Mouse (Mus musculus) heart, embryonic 11.5 days (tissue): ENCODE measurements at regions not wholly inside any gene's neighbourhood (a gene's known extent, or its start where the extent isn't known, plus 50 kb on each side); places are given as distances from the start of the nearest gene placed in this dataset.

Experiments used
- ATAC-seq: fragments of 200-750 bp; cut with Nextera tagmentation; replicated peaks from 2 replicates; pipeline ENCODE4 v1.8.0; 2017; ENCODE audit warnings: moderate library complexity; ENCODE audit not compliant: insufficient number of reproducible peaks, low FRiP score, low TSS enrichment
- H3K27ac ChIP-seq: fragments of 300-500 bp; sonication (generic); 2 replicates; pipeline ENCODE4 v1.5.1; 2014; ENCODE audit warnings: mild to moderate bottlenecking, low read depth, low read length
- H3K27me3 ChIP-seq: fragments of 300-500 bp; sonication (generic); 2 replicates; pipeline ENCODE4 v1.6.1; 2014; ENCODE audit warnings: mild to moderate bottlenecking, low read length, mixed read lengths; ENCODE audit not compliant: control insufficient read depth, insufficient read depth
- H3K36me3 ChIP-seq: fragments of 300-500 bp; sonication (generic); 2 replicates; pipeline ENCODE4 v1.6.1; 2014; ENCODE audit warnings: mild to moderate bottlenecking, low read length, moderate library complexity, mixed read lengths; ENCODE audit not compliant: control insufficient read depth, insufficient read depth
- H3K4me1 ChIP-seq: fragments of 300-500 bp; sonication (generic); 2 replicates; pipeline ENCODE4 v1.6.1; 2014; ENCODE audit warnings: low read length; ENCODE audit not compliant: control insufficient read depth, insufficient read depth
- H3K4me2 ChIP-seq: fragments of 300-500 bp; sonication (generic); 2 replicates; pipeline ENCODE4 v1.6.1; 2014; ENCODE audit warnings: mild to moderate bottlenecking, moderate library complexity
- H3K4me3 ChIP-seq: fragments of 300-500 bp; sonication (generic); 2 replicates; pipeline ENCODE4 v1.5.1; 2014; ENCODE audit warnings: low read depth, low read length
- H3K9ac ChIP-seq: fragments of 300-500 bp; sonication (generic); 2 replicates; pipeline ENCODE4 v1.6.1; 2014; ENCODE audit warnings: mild to moderate bottlenecking, low read depth, low read length, moderate library complexity
- H3K9me3 ChIP-seq: fragments of 300-500 bp; sonication (generic); replicated peaks from 2 replicates; pipeline ENCODE4 v1.6.1; 2016; ENCODE audit warnings: low read length; ENCODE audit not compliant: control insufficient read depth
- WGBS: fragments of 180-500 bp; shearing (Covaris S2); extraction: QIAGEN DNeasy Blood & Tissue Kit; methylation state at CpG from one replicate; pipeline ENCODE4 v1.1.7; 2014; ENCODE audit not compliant: insufficient replicate concordance; 5-methylcytosine and 5-hydroxymethylcytosine counted together

DNA sequence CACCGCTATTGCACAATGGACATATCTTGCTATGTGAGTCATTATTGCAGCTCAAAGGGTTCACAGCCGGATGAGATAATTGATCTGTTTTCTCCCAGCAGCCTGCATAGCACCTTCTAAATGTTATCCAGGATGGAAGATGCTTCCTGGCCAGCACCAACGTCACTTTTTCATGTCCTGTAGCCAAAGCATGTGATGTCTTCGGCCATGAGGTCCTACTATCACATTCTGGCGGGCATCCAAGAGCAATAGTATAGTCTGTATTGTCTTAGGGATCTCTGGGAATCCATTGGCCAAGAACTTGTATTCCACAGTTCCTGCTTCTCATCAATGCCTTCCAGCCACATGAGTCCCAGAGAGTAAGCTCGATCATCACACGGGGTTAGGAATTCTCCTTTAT, 70.6 kb downstream of the Npy start:
- WGBS, result 67% methylated on average over 7 of the region's 7 CpGs
- Histone ChIP-seq H3K4me2 (no peak overlapping the region), H3K36me3 (no peaks in the 10 kb centered on the region), H3K27me3 (no peaks in the 10 kb centered on the region), H3K27ac (no peak overlapping the region), H3K9me3 (peaks cover 5% of the 10 kb centered on the region; the same call in 1 of the 2 replicates), H3K9ac (no peak overlapping the region), H3K4me3 (no peak overlapping the region), H3K4me1 (no peaks in the 10 kb centered on the region)
- no peak for ATAC-seq

DNA sequence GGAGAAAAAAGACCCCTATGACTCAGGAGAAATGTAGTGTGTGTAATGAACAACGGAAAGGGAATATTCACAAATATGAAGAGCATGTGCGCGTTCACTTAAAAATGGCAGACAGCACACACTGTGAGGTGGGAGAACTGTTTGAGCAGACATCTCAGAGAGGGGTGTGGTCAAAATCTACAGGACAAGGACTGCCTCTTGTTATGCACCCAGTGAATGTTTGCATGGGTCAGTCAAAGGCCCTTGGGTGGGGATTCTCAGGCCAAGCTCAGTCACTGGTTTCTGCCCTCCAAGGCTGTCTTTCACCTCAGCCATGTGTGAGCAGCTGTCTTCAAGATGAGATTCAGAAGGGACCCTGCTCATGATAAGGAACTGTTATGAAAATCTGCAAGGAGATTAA, 76.6 kb downstream of the Npy start:
- Histone ChIP-seq H3K36me3 (no peaks in the 10 kb centered on the region), H3K4me2 (no peak overlapping the region), H3K27ac (no peak overlapping the region), H3K4me1 (no peaks in the 10 kb centered on the region), H3K9ac (no peak overlapping the region), H3K4me3 (no peak overlapping the region), H3K27me3 (no peaks in the 10 kb centered on the region), H3K9me3 (peaks cover 5% of the 10 kb centered on the region; the same call in 1 of the 2 replicates)
- WGBS, result 83% methylated on average over 3 of the region's 3 CpGs
- ATAC-seq, result no peak

DNA sequence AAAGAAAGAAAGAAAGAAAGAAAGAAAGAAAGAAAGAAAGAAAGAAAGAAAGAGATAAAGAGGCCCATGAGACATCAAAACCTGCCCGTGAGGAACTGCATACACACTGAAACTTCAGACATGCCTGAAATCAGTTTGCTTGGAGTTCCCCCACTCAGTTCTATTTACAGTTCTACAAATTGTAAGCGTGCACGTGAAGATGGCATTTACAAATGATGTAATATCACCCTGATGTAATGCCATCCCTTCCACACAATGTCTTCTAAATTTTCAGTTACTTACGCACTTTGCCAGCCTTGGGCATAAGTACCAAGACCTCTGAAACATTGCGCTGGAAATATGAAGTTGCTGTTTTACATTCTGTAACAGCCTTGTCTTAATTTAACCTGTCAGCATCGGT, 79.0 kb downstream of the Npy start:
- Histone ChIP-seq H3K27me3 (no peaks in the 10 kb centered on the region), H3K36me3 (no peaks in the 10 kb centered on the region), H3K4me1 (no peaks in the 10 kb centered on the region), H3K27ac (no peak overlapping the region), H3K9ac (no peak overlapping the region), H3K9me3 (no peaks in the 10 kb centered on the region), H3K4me2 (no peak overlapping the region), H3K4me3 (no peak overlapping the region)
- 83% methylated on average over 6 of the region's 6 CpGs for WGBS
- no peak for ATAC-seq

DNA sequence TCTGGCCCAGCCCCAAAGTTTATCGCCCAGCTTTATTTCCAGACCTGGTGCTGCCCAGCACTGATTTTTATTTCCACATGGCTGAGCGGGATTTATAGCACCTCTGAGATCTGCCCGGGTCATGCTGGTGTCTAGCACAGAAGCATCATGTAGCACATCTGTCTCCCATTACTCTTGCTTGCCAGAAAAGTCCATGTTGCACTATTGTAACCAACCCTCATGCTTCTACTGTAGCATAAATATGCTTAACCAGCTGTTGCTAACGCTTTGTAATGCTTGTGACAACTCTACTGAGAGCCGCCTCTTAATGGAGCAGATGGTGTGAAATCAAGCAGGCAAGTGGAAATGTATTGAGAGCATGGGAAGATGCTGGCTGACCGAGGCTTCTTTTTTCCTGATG, 81.5 kb downstream of the Npy start:
- Histone ChIP-seq H3K4me1 (no peaks in the 10 kb centered on the region), H3K4me2 (no peak overlapping the region), H3K9me3 (no peaks in the 10 kb centered on the region), H3K27ac (no peak overlapping the region), H3K36me3 (no peaks in the 10 kb centered on the region), H3K4me3 (no peak overlapping the region), H3K27me3 (no peaks in the 10 kb centered on the region), H3K9ac (no peak overlapping the region)
- 72% methylated on average over 6 of the region's 6 CpGs for WGBS
- no peak for ATAC-seq

DNA sequence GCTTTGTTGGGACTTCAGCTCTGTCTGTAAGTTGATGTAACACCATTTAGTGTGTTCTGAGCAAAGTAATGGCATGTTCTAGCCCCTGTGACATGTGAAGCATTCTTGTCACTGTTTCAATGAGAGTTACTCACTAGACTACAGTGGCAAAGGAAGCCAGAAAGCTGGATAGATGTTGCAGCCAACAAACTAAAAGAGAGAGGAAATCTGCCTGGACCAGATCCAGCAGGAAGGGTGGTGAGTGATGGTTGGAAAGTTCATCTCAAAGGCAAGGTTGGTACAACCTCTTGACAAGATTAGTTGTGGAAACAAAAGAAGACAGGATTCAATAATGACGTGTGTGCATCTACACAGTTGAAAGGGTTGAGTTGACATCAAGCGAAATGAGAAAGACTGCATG, 83.9 kb downstream of the Npy start:
- no peaks in the 10 kb centered on the region for H3K36me3 ChIP-seq
- H3K4me1 ChIP-seq, result no peaks in the 10 kb centered on the region
- no peaks in the 10 kb centered on the region for H3K27me3 ChIP-seq
- no peak overlapping the region for H3K27ac ChIP-seq
- no peak overlapping the region for H3K9ac ChIP-seq
- H3K4me2 ChIP-seq, result no peak overlapping the region
- H3K4me3 ChIP-seq, result no peak overlapping the region
- 69% methylated on average over 2 of the region's 2 CpGs for WGBS
- ATAC-seq, result no peak
- H3K9me3 ChIP-seq, result no peaks in the 10 kb centered on the region

DNA sequence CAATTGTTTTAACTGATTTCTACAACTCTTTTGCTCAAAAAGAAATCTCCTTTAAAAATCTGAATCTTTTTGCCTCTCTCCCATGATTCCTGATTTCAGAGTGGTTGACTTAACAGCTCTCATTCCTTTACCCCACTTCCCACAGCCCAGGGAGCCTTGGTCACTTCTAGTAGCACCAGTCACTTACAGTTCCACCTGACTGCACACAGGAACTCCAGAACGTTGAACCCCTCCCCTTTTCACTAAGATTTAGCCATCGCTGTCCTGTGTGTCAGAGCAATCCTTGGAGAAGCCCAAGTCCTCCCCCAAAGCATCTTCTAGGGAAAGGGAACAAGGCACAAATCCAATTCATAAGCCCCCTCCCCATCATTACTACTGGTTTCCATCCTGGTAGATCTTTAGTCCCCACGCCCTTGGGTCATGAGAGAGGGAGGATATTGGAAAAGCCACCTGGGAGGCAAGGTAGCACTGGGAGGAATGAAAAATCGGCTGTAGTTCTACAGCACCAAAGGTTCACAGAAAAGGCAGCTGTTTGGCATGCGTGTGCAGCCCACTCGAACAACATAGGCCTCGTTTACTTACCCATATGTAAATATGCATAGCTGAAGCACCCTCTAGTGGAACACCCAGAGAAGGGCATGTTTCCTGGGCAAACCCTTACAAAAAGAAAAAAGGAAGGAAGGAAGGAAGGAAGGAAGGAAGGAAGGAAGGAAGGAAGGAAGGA, 96.7 kb downstream of the Npy start:
- no peaks in the 10 kb centered on the region for H3K36me3 ChIP-seq
- no peak overlapping the region for H3K27ac ChIP-seq
- no peaks in the 10 kb centered on the region for H3K9me3 ChIP-seq
- H3K4me2 ChIP-seq, result no peak overlapping the region
- no peak overlapping the region for H3K9ac ChIP-seq
- H3K4me1 ChIP-seq, result no peaks in the 10 kb centered on the region
- no peaks in the 10 kb centered on the region for H3K27me3 ChIP-seq
- WGBS, result 48% methylated on average over 7 of the region's 7 CpGs
- no peak for ATAC-seq
- no peak overlapping the region for H3K4me3 ChIP-seq

DNA sequence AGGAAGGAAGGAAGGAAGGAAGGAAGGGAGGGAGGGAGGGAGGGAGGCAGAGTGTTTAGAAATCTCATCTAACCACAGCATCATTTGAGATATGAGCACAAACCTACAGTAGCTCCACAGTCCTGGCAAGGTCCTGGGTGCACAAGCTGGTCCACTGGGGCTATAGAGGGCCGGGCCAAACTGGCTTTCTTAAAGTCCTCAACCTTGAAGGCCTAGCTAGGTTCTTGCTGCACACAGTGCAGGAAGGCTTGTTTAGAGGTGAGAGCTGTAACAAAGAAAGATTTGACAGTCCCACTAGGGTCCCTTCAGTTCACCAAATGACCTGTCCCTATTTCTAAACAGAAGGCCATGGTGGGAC, 97.3 kb downstream of the Npy start:
- Histone ChIP-seq H3K9ac (no peak overlapping the region), H3K4me2 (no peak overlapping the region), H3K4me1 (no peaks in the 10 kb centered on the region), H3K4me3 (no peak overlapping the region), H3K27ac (no peak overlapping the region), H3K9me3 (no peaks in the 10 kb centered on the region), H3K36me3 (no peaks in the 10 kb centered on the region), H3K27me3 (no peaks in the 10 kb centered on the region)
- 71% methylated on average over 1 of the region's 1 CpGs for WGBS
- ATAC-seq, result no peak

DNA sequence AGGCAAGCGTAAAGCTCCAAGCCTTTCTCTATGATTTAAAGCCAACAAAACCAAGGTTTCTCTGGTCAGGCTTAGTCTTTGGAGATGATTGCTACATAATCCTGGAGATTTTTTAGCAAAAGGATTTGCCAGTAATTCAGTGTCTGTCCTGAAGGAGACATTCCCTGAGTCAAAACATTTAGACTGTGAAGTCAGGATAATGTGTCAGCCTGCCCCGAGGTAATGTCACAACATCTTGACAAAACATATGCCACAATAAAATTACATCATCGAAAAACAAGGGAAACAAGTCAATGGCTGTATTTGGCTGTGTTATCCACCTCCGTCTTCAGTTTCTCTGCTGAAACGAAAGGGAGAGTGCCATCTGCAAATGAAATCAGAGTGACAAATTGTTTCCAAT, 101.8 kb downstream of the Npy start:
- no peaks in the 10 kb centered on the region for H3K4me1 ChIP-seq
- no peak overlapping the region for H3K4me3 ChIP-seq
- H3K9me3 ChIP-seq, result no peaks in the 10 kb centered on the region
- 78% methylated on average over 5 of the region's 5 CpGs for WGBS
- H3K27ac ChIP-seq, result no peak overlapping the region
- H3K27me3 ChIP-seq, result no peaks in the 10 kb centered on the region
- H3K4me2 ChIP-seq, result no peak overlapping the region
- no peak for ATAC-seq
- H3K9ac ChIP-seq, result no peak overlapping the region
- no peaks in the 10 kb centered on the region for H3K36me3 ChIP-seq

DNA sequence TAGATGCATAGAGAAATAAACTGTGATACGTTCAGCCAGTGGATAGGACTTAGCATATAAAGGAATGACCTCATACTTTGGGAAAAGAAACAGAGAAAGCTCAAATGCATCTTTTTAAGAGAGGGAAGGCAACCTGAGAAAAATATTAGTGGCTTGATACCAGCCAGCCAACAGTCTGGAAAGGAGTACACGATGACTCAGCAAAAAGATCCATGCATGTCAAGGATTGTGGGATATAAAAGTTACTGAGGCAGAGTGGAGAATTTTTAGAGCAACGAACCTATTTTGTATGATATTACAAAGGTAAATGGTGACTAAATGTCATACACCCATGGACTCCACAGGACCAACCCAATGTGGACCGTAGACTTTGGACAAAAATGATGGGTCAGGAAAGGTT, 105.6 kb downstream of the Npy start:
- Histone ChIP-seq H3K9ac (no peak overlapping the region), H3K27ac (no peak overlapping the region), H3K36me3 (no peaks in the 10 kb centered on the region), H3K4me2 (no peak overlapping the region), H3K4me3 (no peak overlapping the region), H3K9me3 (no peaks in the 10 kb centered on the region), H3K27me3 (no peaks in the 10 kb centered on the region), H3K4me1 (no peaks in the 10 kb centered on the region)
- 78% methylated on average over 4 of the region's 4 CpGs for WGBS
- no peak for ATAC-seq
